Mouse (Mus musculus) G1E-ER4 (cell line): ENCODE results near the gene Psmb10. TPM values are rescaled to one million over a fixed set of nuclear protein-coding genes. Genes with fewer than 3 reads are reported as not detected.

ENCODE experiments used
- GATA1 ChIP-seq: IDR thresholded peaks from one replicate; pipeline ENCODE4 v1.8.0; 2012; ENCODE audit warnings: low read length, inconsistent platforms
- polyA plus RNA-seq: library from polyadenylated mRNA; stranded (reverse); fragments of >175 nt; gene quantifications from 2 replicates; pipeline ENCODE4 v1.2.3, GENCODE M21; 2012

Gene Psmb10
- polyA plus RNA-seq, 1 experiment, result 226 TPM

GRCm38 (mm10) chr8:105900941-105901616 lies 37.2 kb downstream of the Psmb10 start:
- TF ChIP-seq GATA1, result peak; percentile 5

GRCm38 (mm10) chr8:105900180-105900940 lies 37.9 kb downstream of the Psmb10 start, which contains the start of gene Pskh1:
Pskh1 (plus strand) TSS chr8:105900441.
- no peak for TF ChIP-seq GATA1

GRCm38 (mm10) chr8:105897801-105898480 lies 40.3 kb downstream of the Psmb10 start:
- TF ChIP-seq GATA1, result no peak

GRCm38 (mm10) chr8:105893339-105893738 lies 44.9 kb downstream of the Psmb10 start, which contains the start of gene Nrn1l:
Nrn1l (plus strand) TSS chr8:105893567.
- no peak for TF ChIP-seq GATA1

- no peak for TF ChIP-seq GATA1
Measured at GRCm38 (mm10) chr8:105892432-105892831, 45.8 kb downstream of the Psmb10 start.

DNA sequence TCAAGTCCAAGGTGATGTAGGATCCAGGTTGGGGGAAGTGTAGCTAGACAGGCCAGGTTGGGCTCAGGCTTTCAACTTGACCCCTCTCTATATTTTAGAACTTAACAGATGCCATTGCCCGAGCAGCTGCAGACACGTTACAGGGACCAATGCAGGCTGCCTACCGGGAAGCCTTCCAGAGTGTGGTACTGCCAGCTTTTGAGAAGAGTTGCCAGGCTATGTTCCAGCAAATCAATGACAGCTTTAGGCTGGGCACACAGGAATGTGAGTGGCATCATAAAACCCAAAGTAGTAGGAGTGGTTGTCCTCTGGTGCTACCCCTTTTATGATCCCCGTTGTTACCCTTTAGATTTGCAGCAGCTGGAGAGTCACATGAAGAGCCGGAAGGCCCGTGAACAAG lies 47.4 kb downstream of the Psmb10 start:
- TF ChIP-seq GATA1, result no peak

DNA sequence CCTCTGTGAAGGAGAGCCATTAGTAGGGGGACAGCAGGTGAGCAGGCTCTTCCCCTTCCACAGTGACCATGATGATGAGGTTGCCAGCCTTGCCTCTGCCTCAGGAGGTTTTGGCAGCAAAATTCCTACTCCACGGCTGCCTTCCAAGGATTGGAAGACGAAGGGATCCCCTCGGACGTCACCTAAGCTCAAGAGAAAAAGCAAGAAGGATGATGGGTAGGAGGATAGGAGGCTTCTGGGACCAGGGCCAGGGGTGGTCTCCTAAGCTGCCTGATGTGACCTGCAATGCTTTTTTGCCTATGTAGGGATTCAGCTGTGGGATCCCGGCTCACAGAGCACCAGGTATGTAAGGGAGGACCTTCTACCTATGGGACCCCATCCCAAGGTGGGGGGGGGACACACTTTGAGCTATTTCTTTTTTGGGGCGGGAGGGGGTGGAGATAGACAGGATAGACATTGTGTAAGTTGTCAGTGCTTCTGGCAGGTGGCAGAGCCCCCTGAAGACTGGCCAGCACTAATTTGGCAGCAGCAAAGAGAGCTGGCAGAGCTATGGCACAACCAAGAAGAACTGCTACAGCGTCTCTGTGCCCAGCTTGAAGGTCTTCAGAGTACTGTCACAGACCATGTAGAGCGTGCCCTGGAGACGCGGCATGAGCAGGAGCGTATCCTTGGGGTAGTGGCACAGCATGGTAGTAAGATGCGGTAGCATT lies 48.3 kb downstream of the Psmb10 start:
- no peak for TF ChIP-seq GATA1

Other genes with a start within 250 kb of the Psmb10 start
- 32.7 and 72.3 TPM in 2 replicates for gene Acd, start 237.3 kb downstream of the Psmb10 start, polyA plus RNA-seq
- 8.1 TPM in 2 replicates for gene Pard6a, start 237.3 kb downstream of the Psmb10 start, polyA plus RNA-seq
- gene 4933405L10Rik, start 230.8 kb downstream of the Psmb10 start, polyA plus RNA-seq, result not detected in 2 replicates
- gene Enkd1, start 230.2 kb downstream of the Psmb10 start, polyA plus RNA-seq, result 40.0 and 52.9 TPM in 2 replicates
- 4.7 TPM in 2 replicates for gene Gfod2, start 179.8 kb downstream of the Psmb10 start, polyA plus RNA-seq
- gene Ranbp10, start 111.1 kb downstream of the Psmb10 start, polyA plus RNA-seq, result 23.9 and 32.1 TPM in 2 replicates
- gene Tsnaxip1, start 110.7 kb downstream of the Psmb10 start, polyA plus RNA-seq, result not detected in 2 replicates
- gene Cenpt, start 85.2 kb downstream of the Psmb10 start, polyA plus RNA-seq, result 15.8 and 16.9 TPM in 2 replicates
- gene Thap11, start 83.3 kb downstream of the Psmb10 start, polyA plus RNA-seq, result 35.4 and 41.5 TPM in 2 replicates
- 239 and 337 TPM in 2 replicates for gene Nutf2, start 77.9 kb downstream of the Psmb10 start, polyA plus RNA-seq
- gene Edc4, start 57.6 kb downstream of the Psmb10 start, polyA plus RNA-seq, result 20.8 and 27.6 TPM in 2 replicates
- gene Nrn1l, start 44.9 kb downstream of the Psmb10 start, polyA plus RNA-seq, result 1.8 and 2.4 TPM in 2 replicates
- gene Pskh1, start 38.0 kb downstream of the Psmb10 start, polyA plus RNA-seq, result 13.6 and 26.7 TPM in 2 replicates
- 0.46 TPM in 1 of 2 replicates, not detected in the other for gene Ctrl, start 4.6 kb downstream of the Psmb10 start, polyA plus RNA-seq
- 0.31 and 0.39 TPM in 2 replicates for gene Lcat, start 4.9 kb upstream of the Psmb10 start, polyA plus RNA-seq
- gene Slc12a4, start 27.7 kb upstream of the Psmb10 start, polyA plus RNA-seq, result 14.1 and 17.6 TPM in 2 replicates
- not detected in 2 replicates for gene Dpep3, start 41.0 kb upstream of the Psmb10 start, polyA plus RNA-seq
- 3.9 TPM in 2 replicates for gene Dus2, start 52.9 kb upstream of the Psmb10 start, polyA plus RNA-seq
- gene Dpep2nb, start 67.5 kb upstream of the Psmb10 start, polyA plus RNA-seq, result not detected in 2 replicates
- gene Ddx28, start 73.4 kb upstream of the Psmb10 start, polyA plus RNA-seq, result 28.3 and 32.4 TPM in 2 replicates
- 16.5 and 25.5 TPM in 2 replicates for gene Nfatc3, start 120.4 kb upstream of the Psmb10 start, polyA plus RNA-seq
- gene Esrp2, start 198.5 kb upstream of the Psmb10 start, polyA plus RNA-seq, result not detected in 2 replicates
- gene Pla2g15, start 212.0 kb upstream of the Psmb10 start, polyA plus RNA-seq, result 0.75 and 0.85 TPM in 2 replicates
- 3.1 and 3.7 TPM in 2 replicates for gene Slc7a6, start 230.4 kb upstream of the Psmb10 start, polyA plus RNA-seq